Mouse (Mus musculus): Measurements from ENCODE around the gene Vmn1r68.

Vmn1r68 gene

DNA sequence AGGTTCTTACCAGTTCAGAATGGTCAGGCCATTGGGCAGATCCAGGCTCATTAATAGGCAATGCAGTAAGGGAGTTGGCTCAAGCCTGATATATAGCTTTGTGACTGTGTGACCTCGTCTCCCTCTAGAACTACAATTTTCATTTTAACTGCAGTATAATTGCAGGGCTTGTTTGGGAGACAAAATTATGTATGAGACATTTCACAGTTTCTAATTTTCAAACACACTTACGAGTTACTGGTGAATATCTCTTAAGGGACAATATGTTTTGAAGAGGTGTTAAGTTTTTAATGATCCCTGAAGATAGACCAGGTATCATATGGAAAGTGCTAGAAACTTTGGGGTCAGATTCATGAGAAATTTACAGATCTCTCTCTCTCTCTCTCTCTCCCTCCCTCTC, at the start of gene Vmn1r68:
Gene Vmn1r68, minus strand, starts transcription at position 101 of the 400 bp plus-strand sequence.
- DNase-seq (ENCODE audit: low spot score) = no peak

DNA sequence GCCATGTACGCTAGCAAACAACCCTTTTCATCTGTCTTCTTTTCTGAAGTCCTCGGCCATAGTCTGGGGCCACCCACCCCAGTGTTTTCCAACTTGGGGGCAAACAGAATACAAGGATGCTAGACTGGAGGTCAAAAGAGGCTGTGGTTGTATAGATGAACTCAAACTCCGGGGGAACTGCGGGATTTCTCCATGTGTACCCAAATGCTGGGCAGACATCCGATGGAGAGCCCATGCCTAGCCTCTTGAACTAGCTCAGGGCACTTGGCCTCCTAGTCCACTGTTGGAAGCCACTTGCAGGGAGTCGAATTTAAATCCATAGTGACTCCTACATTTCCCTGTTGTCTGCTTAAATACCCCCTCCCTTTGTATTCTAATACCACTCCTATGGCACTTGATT, 62.7 kb downstream of the Vmn1r68 start:
- DNase-seq (ENCODE audit: low spot score) = no peak

DNA sequence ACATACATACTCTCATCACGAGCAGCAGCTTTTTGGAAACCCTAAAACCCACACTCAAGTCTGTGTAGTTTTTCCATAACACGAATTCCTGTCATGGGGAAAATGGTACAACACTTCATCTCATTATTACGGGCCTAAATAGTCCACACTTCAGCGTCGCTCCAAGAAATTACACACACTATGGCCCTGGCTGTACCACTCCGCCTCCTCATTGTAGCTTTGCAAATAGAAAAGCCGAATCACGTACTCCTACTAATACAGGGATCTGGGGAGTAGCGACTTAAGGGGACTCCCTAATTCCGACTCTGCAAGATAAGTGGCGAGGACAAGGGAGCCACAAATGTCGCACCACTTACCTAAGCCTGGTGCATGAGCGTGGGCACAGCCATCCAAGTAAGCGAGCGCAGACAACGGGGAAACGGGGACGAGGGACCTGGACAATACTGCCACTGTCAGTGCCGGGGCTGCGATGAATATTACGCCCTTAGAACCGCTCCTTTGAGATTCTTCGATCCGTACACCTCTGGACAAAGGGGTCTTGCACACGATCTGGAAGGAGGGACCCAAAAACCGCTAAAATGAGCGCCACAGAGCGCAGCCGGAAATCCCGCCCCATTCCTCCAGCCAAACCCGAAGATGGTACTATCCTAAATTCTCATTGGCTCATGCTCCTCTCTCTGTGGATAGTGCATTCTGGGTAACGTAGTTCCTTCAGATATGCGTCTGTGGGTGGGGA, 63.3 kb downstream of the Vmn1r68 start, which contains the start of gene Zik1:
Gene Zik1, minus strand, starts transcription at position 609 of the 736 bp plus-strand sequence.
- DNase-seq (ENCODE audit: low spot score) = peak; percentile 93

DNA sequence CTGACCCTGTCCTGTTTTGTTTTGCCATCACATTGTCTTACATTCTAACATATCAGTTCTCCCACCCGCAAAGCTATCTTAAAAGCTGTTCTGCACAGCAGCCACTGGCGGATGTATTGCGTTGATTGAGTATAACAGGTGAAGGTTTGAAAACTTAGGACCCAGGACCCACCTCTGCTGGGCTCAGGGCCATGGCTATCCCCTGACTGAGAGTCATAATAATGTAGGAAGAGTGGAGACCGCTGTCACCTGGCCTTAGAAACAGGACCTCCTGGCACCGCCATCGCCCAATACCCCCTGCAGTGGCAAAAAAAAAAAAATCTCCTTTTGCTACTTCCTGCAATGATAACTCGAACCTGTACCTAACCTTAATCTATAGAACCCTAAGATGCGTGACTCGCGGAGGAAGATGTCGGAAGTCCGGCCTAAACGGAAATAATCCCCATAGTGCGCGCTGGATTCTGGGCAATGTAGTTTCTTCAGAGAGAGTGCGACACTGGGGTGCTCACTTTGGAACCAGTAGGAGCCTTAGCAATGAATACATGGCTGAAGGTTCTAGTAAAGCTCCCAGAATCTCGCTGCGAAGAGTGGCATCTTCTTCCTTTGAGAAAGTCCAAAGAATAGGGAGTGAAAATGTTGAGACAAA, 77.6 kb downstream of the Vmn1r68 start:
- DNase-seq (ENCODE audit: low spot score) = peak; percentile 7

DNA sequence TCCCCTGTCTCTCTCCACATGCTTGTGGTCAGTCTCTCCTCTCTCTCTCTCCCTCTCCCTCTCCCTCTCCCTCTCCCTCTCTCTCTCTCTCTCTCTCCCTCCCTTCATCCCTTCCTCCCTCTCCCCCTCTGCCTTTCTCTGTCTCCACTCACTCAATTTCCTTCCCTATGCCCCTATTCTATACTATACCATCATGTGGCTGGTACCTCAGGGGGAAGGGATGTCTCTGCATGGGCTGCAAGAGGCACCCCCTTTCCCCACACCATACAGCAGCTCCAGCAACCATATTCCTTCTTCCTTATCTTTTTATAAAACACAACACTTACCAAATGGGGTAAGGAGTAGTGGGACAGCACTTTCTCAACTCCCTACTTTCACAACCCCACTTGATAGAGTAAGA, 78.5 kb downstream of the Vmn1r68 start:
- no peak for DNase-seq (ENCODE audit: low spot score)

DNA sequence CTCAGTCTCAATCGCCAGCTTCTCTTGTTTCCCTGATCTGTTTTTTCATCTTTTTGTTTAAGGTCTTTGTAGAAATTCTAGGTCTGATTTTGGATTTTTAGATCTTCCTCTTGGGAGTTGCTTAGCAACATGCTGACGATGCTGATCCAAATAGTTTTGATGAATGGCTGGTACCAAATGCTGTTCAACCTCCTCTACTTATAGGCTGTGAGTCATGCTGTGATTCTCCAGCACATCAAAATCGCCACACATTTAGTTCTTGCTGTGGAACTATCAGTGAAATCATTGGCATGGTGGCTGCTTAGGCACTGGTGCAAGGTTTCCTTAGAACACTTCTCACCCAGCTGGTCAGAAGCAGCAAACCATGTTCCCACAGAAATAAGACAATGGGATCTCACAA, 100.1 kb downstream of the Vmn1r68 start:
- no peak for DNase-seq (ENCODE audit: low spot score)
